Mouse (Mus musculus): Measurements from ENCODE around the gene Celsr1.

- TF ChIP-seq GATA1 (IDR thresholded peaks at IDR 0.05; ENCODE audit: borderline replicate concordance, low read length), result no peak
- TF ChIP-seq FLI1 (IDR thresholded peaks at IDR 0.05; ENCODE audit: low read length), result no peak
Observed at GRCm38 (mm10) chr15:86067581-86067910, 34.0 kb upstream of the Celsr1 start.
